Mouse (Mus musculus): ENCODE measurements at regions not wholly inside any gene's neighbourhood (a gene's known extent, or its start where the extent isn't known, plus 50 kb on each side); places are given as distances from the start of the nearest gene placed in this dataset.

DNA sequence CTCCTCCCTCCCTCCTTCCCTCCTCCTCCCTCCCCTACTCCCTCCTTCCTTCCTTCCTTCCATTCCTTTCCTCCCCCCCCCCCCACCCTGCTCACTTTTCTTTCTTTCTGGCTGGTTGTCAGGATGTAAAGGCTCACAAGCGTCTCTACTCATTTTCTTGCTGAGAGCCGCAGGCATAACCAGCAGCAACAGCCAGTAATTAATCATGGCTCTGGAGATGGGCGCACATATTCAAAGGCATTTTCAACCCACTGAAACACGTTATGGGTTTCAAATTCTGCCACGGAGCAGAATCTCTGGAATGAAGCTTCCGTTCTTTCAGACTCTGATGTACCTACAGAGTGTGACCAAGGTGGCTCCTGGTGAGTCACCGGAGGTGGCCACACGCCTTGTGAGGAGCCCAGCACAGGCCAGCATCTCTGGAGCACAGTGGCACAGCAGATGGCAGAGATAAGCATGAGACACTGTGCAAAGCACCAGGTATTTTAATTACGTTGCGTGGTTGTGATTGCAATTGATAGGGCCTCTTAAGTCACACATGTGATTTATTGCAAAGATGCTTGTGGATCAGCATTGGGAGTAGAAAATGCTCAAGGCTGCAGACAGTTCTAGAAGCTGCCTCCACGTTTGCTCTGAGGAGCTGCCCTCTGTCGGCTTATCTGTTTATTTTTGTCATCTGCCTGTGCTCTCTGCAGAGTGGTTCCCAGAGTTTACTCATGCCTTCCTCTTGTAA, 236.0 kb downstream of the Mtx2 start:
- no peak for DNase-seq (ENCODE audit: low spot score in 2 of 2)

DNA sequence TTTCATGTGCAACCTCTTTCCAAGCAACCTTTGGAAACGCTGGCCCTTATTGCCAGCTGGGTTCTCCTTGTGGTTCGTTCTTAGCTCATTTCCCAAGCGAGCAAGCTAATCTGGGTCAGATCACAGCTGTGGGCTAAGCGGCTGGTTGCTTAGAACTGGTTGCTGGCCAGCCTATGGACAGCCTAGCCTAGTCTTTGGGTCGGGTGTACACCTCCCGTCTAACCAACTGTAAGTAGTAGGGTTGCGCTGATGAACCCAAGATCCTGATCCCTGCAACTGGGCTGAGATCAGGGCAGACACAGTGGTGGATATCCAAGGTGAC, 236.5 kb downstream of the Mtx2 start:
- DNase-seq (ENCODE audit: low spot score in 2 of 2) = no peak

DNA sequence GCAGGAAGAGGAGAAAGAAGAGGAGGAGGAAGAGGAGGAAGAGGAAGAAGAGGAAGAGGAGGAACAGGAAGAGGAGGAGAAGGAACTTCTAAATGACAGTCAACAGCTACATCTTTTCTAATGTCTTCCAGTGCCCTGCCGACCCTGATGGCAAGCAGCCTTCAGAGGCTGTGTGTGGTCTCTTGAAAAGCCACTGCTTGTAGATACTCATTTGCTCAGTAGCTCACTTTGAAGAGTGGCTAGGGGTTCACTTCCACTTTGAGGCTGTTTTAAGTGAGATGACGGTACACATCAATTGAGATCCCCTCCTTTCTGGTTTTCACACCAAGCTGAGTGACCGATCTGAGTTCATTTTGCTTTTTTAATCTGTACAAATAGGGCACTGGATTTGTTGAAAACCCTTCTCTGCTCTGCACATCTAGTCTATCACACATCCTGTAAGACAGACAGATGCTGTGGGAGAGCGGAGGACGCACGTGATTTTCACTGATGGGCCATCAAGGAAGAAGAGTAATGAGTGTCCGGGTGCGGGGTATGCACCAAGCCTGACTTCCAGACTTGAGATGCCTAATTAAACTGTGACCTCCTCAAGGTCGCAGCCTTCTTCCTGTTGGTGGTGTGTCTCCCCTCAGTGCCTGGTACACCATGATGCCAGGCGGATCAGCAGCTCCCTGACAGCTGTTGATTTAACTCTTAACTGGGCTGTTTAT, 239.0 kb downstream of the Mtx2 start:
- DNase-seq (ENCODE audit: low spot score in 2 of 2) = no peak

DNA sequence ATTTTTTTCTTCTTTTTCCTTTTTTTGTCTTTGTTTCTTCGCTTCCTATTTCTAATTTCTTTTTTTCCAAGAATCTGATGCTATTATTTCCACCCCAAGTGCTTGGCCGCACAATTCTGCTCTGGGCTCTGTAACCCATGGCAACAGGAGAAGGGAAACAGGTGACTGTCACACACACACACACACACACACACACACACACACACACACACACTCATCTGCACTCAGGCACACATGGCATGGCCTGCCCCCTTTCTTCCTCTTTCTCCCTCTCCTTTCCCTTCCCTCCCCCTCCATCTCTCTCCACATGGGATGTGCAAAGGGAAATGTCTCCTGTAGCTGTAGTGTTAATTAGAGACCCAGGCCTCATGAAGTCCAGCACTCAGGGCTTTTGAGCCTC, 239.7 kb downstream of the Mtx2 start:
- DNase-seq (ENCODE audit: low spot score in 2 of 2) = no peak

DNA sequence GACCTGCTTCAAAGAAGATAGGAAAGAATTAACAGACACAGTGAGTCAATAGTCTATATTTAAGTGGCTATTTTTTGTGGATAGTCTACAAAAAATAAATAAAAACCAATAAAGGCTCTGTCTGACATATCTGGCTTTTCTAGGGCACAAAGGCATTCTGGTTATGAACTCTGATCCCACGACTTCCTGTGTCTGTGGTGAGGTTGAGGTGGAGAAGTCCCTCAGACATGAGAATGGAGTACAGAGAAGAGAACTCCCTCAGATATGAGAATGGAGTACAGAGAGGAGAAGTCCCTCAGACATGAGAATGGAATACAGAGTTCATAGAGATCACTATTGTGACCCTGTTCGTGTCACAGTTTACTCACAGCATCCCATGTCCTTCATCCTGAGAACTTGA, 243.7 kb downstream of the Mtx2 start:
- DNase-seq (ENCODE audit: low spot score in 2 of 2) = no peak

DNA sequence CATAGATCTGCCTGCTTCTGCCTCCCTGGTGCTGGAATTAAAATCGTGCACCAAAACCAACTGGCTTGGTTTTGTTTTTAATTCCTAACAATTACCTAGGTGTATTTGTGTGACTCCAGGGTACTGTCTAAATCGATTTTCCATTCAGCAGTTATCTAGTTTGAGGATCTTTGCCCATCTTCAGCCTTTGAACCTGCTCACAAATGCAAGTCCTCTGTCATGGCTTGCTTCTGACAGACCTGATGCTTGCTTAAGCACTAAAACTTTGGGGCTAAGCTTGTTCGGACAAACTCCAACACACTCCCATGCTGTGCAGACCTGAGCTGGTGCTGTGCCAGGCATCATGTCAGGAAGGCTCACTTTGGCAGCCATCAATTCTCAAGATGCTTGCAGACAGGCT, 246.4 kb downstream of the Mtx2 start:
- DNase-seq (ENCODE audit: low spot score in 2 of 2) = no peak

DNA sequence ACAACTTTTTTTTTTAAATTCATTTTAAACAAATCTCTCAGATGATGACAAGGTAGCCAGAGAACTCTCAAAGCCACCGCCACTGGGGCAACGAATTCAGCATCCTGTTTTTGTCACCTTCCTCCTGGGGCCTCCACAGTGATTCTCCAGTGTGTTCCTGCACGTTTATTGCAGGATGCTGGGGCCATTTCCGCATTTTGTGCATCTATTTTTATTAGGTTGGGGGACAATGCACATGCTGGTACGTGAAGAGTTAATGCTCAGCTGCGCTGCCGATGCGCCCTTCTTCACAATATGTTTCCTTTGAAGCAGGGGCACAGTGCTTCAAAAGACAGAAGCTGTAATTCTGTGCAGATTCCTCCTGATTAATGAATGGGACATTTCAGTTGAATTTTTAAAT, 246.9 kb downstream of the Mtx2 start:
- DNase-seq (ENCODE audit: low spot score in 2 of 2) = no peak

DNA sequence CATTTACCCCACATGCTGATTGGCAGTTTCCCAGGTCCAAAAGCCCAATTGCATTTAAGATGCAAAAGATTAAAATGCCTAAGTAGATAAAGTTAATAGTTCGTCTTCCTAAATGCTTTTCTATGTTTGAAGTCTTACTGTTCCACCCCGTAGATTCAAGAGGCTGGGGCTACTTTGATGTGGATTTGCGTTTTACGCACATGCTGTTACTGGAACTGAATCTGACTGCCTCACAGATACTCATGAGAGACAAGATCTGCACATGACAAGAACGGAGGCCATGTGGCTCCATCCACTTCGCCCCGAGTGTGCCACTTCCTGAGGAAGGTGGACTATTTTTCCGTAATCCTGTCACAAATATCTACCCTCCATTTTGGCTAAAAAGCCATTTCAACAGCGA, 247.6 kb downstream of the Mtx2 start:
- DNase-seq (ENCODE audit: low spot score in 2 of 2) = no peak

DNA sequence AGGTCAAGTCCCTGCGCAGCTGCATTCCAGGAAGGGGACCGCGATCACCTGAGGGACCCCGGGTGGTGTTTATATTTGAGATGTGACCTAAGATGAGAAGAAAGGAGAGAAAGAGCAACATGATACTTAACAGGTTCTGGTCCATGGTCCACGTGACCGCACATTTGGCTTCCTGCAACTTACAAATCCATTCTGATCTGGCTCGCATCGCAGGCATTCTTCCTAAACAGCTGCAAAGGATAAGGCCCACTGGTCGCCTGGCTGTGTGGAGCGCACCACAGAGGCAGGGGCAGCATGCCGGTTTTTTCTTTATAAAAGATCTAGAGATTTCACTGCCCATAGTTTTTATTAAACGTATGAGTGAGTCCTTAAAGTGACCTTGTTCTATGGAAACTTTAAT, 261.6 kb downstream of the Mtx2 start:
- DNase-seq (ENCODE audit: low spot score in 2 of 2) = no peak

DNA sequence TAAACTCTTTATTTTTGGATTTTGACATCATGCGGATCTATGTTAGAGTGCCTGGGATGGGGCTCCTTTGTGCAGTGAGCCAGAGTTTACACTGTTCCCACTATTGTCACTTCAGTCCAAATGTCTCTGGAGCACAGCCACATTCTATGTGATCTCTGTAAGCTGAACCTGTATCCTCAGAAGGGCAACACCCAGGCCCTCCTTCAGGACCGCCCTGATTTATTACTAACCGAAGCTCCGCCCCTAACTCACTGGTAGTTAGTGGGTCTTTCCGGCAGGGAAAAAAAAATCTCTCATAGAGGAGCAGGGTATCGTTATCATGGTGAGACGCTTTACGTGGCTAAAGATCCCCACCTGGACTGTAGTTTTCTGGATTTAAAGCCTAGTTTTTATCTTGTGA, 263.6 kb downstream of the Mtx2 start:
- DNase-seq (ENCODE audit: low spot score in 2 of 2) = no peak

DNA sequence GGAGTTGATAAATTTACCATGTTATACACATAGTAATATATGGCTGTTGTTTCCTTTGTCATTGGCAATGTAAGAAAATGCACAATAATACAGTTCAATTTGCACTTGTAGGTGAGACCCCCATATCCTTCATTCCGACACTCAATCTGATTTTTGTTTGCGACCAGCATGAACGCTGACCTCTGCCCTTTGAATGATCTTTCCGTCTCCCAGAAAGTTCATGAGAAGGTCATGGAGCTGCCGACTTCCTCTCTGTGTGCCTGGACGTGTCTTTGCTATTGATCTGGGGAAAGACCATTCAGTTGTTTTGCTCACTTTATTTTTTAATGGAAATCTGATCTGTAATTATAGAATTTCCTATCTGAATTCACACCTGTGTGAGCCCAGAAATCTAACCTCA, 264.0 kb downstream of the Mtx2 start:
- no peak for DNase-seq (ENCODE audit: low spot score in 2 of 2)

DNA sequence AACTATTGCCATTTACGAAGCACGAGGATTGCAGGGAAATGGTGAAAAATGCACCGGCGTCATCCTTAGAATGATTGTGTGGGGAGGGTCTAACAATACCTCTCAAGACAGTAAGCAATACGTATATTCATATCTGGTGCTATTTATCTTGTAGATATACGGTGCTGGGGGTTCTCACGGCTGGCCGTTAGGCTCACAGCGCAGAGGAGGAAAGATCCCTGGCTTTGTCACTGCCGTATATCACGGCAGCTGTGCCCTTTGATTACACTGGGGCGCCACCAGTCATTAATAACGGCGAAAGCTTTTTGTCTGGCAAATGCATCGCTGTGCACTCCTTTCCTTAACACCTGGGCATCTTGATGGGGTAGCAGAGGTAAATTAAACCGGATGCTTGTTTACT, 264.8 kb downstream of the Mtx2 start:
- no peak for DNase-seq (ENCODE audit: low spot score in 2 of 2)

DNA sequence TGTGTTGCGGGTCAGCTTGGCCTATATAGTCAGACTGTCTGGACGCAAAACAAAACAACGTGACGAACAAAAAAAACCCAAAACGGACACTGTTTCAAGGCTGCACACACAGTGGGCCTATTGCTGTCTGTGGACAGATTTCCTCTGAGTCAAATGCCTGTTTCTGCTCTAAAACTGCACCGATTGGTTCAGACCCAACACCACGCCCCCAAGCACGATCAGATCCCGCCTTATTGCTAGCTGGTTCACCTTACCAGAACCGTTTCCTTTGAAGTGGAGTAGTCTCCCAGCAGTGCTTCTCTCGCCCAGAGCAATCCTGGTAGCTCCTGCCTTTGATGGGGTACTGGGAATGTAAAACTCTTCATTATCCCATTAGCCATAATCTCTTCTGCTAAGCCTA, 275.9 kb downstream of the Mtx2 start:
- DNase-seq (ENCODE audit: low spot score in 2 of 2) = no peak

DNA sequence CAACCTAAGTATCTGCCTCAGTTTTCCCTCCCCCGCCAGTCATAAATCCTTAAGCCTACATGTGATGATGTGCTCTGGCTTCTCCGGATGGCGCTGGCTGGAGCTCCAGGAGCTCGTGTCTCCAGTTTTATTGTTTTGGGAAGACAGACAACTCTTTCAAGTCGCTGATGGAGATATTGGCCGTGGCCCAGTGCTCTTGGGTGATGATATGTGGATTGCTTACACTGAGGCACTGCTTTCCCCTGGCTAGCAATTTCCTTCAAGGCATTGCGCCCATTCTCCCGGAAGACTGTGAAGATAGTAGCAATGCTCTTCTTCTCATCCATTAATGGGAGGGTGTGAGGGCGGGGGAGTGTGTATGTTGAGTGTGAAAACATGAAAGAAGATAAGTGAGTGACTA, 287.1 kb downstream of the Mtx2 start:
- no peak for DNase-seq (ENCODE audit: low spot score in 2 of 2)

DNA sequence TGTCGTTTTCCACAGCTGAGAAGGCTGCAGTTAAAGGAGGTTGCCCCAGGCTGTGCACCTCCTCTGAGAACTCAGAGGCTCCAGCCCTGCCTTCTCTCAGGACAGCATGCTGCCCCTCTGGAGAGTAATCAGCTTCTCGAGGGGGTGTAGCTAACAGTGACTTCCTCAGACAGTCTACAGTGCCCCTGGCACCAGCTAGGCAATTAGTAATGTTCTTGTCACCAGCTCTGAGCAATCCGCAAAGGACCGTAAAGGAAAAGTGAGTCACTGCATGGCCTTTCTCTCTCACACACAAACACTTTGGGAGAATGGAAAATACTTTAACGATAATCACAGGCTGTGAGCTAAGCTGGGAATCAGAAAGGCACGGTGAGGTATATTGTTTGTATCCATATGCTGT, 288.8 kb downstream of the Mtx2 start:
- DNase-seq (ENCODE audit: low spot score in 2 of 2) = peak in 1 of 2 experiments; percentile 10

DNA sequence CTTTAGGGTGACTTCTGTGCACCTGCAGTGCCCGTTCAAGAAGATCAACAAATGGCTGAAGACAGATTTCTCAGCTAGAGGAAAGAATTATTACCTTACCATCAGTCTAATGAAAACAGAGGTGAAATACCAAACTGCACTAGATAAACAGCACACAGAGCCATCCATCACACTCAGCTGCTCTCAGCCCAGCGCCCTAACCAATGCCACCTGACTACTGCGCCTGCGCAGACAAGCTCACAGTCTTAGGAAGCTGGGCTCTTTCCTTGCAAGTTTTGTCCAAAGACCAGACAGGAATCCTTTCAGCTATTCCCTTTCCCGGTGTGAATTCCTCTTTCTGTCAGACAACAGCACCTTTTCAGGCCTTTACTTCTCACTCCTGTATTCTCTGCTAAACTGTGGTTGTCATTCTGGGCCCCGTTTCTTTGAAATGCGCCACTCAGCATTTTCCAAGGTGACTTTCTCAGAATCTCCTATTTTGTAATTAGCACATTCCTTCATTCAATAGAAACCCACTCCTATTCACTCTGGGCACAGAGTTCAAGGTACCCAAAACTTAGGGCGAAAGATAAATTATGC, 292.8 kb downstream of the Mtx2 start:
- no peak for DNase-seq (ENCODE audit: low spot score in 2 of 2)

DNA sequence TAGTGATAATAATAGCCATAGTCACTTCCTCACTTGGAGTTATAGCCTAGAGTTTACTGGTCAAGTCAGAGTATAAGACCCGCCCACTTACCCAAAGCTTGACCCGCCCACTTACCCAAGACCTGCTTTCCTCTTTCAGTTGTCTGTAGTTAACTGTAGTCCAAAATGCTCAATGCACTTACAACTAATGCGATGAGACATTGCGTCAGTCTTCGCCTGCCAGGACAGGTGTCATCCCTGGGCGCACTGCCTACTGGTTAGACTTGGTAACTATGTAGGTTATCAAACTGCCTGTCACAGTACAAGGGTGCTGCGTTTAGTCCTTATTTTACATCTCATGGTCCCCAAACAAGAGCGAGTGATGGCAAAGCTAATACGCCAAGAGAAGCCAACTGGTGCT, 294.0 kb downstream of the Mtx2 start:
- DNase-seq (ENCODE audit: low spot score in 2 of 2) = no peak

DNA sequence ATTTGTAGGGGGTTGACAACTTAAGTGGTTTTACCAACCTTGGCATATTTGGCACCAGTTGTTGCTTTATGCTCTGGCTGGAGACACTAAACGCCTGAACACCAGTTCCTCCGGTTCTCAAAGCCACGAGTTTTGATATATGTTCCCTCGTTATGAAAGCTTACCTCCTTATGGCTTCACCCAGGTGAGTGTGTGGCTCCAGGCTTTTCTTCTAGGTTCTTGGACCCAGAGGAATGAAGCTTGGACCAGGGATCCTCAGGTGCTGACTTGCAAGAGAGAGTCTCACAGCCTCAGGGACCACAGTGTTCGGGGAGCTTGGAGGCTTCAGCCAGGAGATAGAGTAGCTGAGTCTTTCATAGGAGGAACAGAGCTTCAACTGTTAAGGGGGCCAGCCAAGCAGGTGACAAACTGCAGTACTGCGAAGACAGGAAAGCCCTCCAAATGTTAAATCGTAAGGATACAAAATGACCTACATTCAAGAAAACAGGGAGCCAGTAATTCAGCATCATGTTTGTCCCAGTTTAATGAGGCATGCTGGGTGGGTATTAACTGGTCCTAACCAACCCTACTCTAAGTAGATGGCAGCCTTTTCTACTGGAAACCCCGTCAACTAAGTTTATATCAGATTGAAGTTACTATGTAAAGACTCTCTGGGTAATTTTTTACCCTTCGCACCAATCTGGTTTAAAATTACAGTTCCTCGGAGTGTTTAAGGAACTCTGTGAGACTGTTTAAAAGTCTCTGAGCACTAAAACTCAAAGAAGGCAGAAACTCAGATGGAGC, 307.9 kb downstream of the Mtx2 start:
- DNase-seq (ENCODE audit: low spot score in 2 of 2) = no peak

DNA sequence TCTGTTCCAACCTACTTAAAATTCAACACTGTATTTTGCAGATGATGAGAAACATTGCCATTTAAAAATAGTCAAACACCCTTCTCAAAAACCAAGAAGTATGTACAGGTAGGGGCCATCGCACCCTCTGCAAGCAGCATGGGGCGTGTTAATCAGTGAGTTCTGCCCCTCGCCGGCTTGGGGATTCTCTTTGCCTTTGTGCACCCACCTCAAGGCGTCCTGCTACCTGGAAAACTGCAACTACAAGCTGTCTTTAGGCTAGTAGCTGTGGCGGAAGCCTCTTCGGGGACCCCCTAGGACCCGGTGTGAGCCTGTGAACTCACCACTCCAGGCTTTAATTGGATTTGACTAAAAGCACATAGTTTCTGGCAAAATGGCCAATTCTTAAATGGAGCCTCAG, 311.0 kb downstream of the Mtx2 start:
- no peak for DNase-seq (ENCODE audit: low spot score in 2 of 2)

DNA sequence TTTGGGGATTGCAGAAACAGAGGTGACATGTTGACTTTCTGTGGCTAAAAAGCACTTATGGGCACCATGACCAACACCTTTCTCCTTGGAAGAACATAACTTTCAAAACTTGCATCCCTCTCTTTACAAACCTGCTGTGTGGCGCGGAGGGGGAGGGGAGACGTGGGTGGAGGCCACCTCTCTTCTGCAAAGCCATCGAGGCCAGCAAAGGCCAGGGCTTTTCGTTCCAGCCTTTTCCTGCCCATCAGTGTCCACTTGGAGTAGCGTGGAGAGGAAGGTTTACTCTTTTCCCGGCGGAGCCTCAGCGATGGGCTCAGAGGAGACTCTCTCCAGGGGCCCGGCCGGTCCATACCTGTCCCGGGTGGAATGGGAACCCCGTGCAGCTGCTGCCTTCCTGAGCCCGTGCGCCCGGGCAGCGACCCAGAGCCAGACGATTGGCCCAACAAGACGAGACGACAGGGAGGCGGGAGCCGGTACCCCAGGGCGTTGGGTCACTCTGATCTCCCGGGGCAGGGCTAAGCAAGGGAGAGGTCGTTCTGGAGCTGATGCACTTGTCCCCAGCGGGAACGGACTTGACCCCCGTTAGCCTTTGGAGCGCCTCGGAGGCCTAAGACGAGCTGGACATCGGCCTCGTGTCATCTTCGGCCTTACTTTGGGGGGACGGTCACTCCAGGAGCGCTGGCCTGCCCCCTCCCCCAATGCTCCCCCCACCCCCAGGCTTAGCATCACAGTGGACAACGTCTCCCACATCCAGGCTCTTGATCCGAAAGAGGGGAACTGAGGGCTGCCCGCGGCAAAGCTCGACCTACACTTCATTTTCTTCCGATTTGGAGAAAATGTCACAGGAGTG, 311.8 kb downstream of the Mtx2 start:
- DNase-seq (ENCODE audit: low spot score in 2 of 2) = no peak
